Mouse (Mus musculus): ENCODE data around the gene Zfp619.

DNA sequence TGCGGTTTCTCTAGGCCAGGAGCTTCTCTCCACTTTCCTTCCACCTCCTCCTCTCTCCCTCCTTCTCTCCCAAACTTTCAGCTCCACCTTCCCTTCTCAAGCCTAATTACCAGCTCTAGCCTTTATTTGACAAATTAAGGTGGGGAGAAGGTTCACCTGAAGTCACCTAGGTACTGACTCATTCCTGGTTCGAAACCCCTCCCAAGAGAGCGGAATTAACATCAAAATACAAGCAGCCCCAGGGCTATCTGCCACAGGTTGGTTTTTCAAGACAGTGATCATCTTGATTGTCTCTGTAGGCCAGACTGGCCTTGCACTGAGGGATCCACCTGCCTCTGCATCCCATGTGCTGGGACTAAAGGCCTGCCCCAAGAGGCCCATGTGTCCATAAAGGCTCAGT, 22.9 kb upstream of the Zfp619 start:
- no peak for TF ChIP-seq MAX (IDR thresholded peaks at IDR 0.05; ENCODE audit: low read length)
- TF ChIP-seq RCOR1 (conservative IDR thresholded peaks at IDR 0.05; ENCODE audit: low read depth, low read length) = no peak
- TF ChIP-seq CTCF (conservative IDR thresholded peaks at IDR 0.05 in 1 of 2, IDR thresholded peaks at IDR 0.05 in 1 of 2; ENCODE audit: low read depth in 2 of 2, low read length in 2 of 2) = no peak
